Mouse (Mus musculus) mouse embryonic stem cell (cell line): ENCODE data around the gene Ssxb1.
"Not testable (repeated sequence)": the region's sequence is repeated elsewhere in the genome, so short reads cannot be mapped to it uniquely, and the experiment has no call there.

ENCODE experiments used
- in situ Hi-C, 2 experiments: fragments of 300-500 bp; cut with MboI; formaldehyde crosslinking; loops; 1 replicate in 1 of 2; 3 replicates in 1 of 2; pipeline ENCODE4 v1.14.3; 2019 to 2020; ENCODE audit warnings: low sequenced_read_pairs in 2 of 2, low pct_unique_long_range_greater_than_20kb in 1 of 2, mixed read lengths in 1 of 2; ENCODE audit not compliant: unreplicated experiment in 1 of 2

The Ssxb1 gene

DNA sequence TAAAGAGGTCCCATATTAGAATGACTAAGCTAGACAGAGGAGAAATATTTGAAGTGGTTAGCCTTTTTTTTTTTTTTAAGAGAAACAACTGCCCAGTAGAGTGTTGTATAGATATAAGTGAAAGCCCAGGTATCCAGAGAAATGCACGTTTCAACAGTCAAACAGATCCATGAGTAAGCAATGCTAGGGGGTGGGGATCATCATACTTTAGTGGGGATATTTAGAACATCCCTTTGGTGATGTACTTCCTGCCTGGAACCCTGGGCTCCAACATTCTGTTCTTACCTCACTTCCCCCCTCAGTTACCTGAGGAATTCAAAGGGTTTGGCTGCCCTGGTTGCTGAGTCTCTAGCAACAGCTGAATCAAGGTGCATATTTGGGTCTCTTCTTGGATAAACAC, at the start of gene Ssxb1:
Gene Ssxb1 (plus strand): TSS at position 301 of the 400 bp plus-strand sequence.
- in situ Hi-C loops: not testable (repeated sequence)

GRCm38 (mm10) chrX:8366678-8367077, 46.4 kb upstream of the Ssxb1 start, which contains the start of gene Ssxb9:
Gene Ssxb9, plus strand, starts transcription at chrX:8366978.
- in situ Hi-C loops: not testable (repeated sequence)

- in situ Hi-C loops: not testable (repeated sequence)
These were observed 48.5 kb downstream of the Ssxb1 start, which contains the start of gene Ssxb2 for GRCm38 (mm10) chrX:8461626-8462025. Gene Ssxb2, minus strand, starts transcription at chrX:8461726.
